In the genomic region with DNA sequence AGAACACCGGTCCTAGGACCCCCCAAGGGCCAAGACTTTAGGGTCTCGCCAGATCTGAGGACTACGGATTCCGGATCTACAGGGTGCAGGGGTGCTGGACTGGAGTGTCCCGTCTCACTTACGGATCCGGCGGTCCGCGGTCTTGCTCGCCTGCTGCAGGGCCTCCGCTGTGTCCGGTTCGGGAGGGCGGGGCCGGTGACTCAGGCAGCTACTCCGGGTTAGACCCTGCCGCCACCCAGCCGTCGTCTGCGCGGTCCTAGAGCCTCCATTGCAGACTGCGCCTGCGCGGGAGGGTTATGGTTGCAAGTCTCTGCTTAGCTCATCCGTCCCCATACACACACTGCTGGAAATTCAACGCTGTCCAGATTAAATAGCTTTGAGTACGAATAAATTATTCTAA, we compare ENCODE assay signal across 8 mouse cellular contexts. TPM values are rescaled to one million over a fixed set of nuclear protein-coding genes. Genes with fewer than 3 reads are reported as not detected.
A peak's percentile ranks its signal among the peaks of the same experiment; 100 is the strongest.
DNase-seq lines count a peak whose midpoint lies in the region; ATAC-seq and TF ChIP-seq lines count a peak whose summit lies in the region.

No protein-coding gene starts in this region.

- ATAC-seq in heart, embryonic 13.5 days (ENCODE audit: extremely low read depth, insufficient number of reproducible peaks, low FRiP score, low TSS enrichment): peak; percentile 88
- peak; percentile 90 for ATAC-seq in liver, embryonic 12.5 days
- peak; percentile 87 for ATAC-seq in stomach, embryonic 15.5 days (ENCODE audit: insufficient read depth, low FRiP score, low read depth)

- peaks cover 21% of the 10 kb centered on the region for H3K36me3 ChIP-seq in C2C12 (ENCODE audit: control insufficient read depth, insufficient read depth)
- peaks cover 35% of the 10 kb centered on the region for H3K36me3 ChIP-seq in erythroblast, embryonic 14.5 days (ENCODE audit: control insufficient read depth)
- peaks cover 29% of the 10 kb centered on the region for H3K36me3 ChIP-seq in heart, embryonic 13.5 days
- peaks cover 33% of the 10 kb centered on the region for H3K36me3 ChIP-seq in liver, embryonic 12.5 days
- peaks cover 21% of the 10 kb centered on the region for H3K36me3 ChIP-seq in stomach, embryonic 15.5 days

- H3K4me1 ChIP-seq in erythroblast, embryonic 14.5 days (ENCODE audit: control insufficient read depth): peaks cover 54% of the 10 kb centered on the region
- H3K4me1 ChIP-seq in heart, embryonic 13.5 days: peaks cover 27% of the 10 kb centered on the region
- H3K4me1 ChIP-seq in liver, embryonic 12.5 days: peaks cover 37% of the 10 kb centered on the region
- peaks cover 25% of the 10 kb centered on the region for H3K4me1 ChIP-seq in stomach, embryonic 15.5 days

- H3K79me2 ChIP-seq in C2C12 (ENCODE audit: control insufficient read depth, insufficient read depth): peaks cover 32% of the 10 kb centered on the region

- TF ChIP-seq POLR2A in brain, embryonic 14.5 days (IDR thresholded peaks at IDR 0.05; ENCODE audit: borderline replicate concordance, extremely low read depth, insufficient read depth, insufficient read length, poor library complexity, severe bottlenecking): peak; percentile 53; the same call in 1 of the 2 replicates

- H3K4me3 ChIP-seq in C2C12 (ENCODE audit: insufficient read depth, poor library complexity, severe bottlenecking): peak overlapping the region; percentile 79
- H3K4me3 ChIP-seq in erythroblast, embryonic 14.5 days (replicated peaks): peak overlapping the region; percentile 93
- peak overlapping the region; percentile 91 for H3K4me3 ChIP-seq in heart, embryonic 13.5 days
- peak overlapping the region; percentile 79 for H3K4me3 ChIP-seq in liver, embryonic 12.5 days
- H3K4me3 ChIP-seq in stomach, embryonic 15.5 days (replicated peaks): peak overlapping the region; percentile 86

- no peak for TF ChIP-seq CTCF in C2C12 (IDR thresholded peaks at IDR 0.05; ENCODE audit: control insufficient read depth, insufficient read depth, insufficient read length)
- TF ChIP-seq CTCF in brain, embryonic 14.5 days (IDR thresholded peaks at IDR 0.05; ENCODE audit: borderline replicate concordance, extremely low read depth, insufficient read depth, insufficient read length): no peak

- H3K79me3 ChIP-seq in C2C12 (ENCODE audit: low read depth): peaks cover 20% of the 10 kb centered on the region

- under 1% methylated on average over 28 of the region's 28 CpGs for WGBS in heart, embryonic 13.5 days
- WGBS in liver, embryonic 12.5 days (ENCODE audit: insufficient replicate concordance): under 1% methylated on average over 28 of the region's 28 CpGs
- WGBS in stomach, embryonic 15.5 days: under 1% methylated on average over 28 of the region's 28 CpGs

- no peaks in the 10 kb centered on the region for H3K27me3 ChIP-seq in C2C12 (ENCODE audit: control insufficient read depth, insufficient read depth, insufficient read length)
- H3K27me3 ChIP-seq in erythroblast, embryonic 14.5 days (ENCODE audit: control insufficient read depth): no peaks in the 10 kb centered on the region
- H3K27me3 ChIP-seq in heart, embryonic 13.5 days (replicated peaks): no peaks in the 10 kb centered on the region
- H3K27me3 ChIP-seq in liver, embryonic 12.5 days (replicated peaks): no peaks in the 10 kb centered on the region
- H3K27me3 ChIP-seq in stomach, embryonic 15.5 days (replicated peaks): no peaks in the 10 kb centered on the region

- H3K9ac ChIP-seq in heart, embryonic 13.5 days: peak overlapping the region; percentile 98
- H3K9ac ChIP-seq in liver, embryonic 12.5 days: peak overlapping the region; percentile 87
- H3K9ac ChIP-seq in stomach, embryonic 15.5 days: peak overlapping the region; percentile 90

- H3ac ChIP-seq in C2C12 (ENCODE audit: control insufficient read depth, insufficient read length, low read depth): peak overlapping the region; percentile 82

- peak overlapping the region; percentile 93 for H3K4me2 ChIP-seq in heart, embryonic 13.5 days
- H3K4me2 ChIP-seq in liver, embryonic 12.5 days: peak overlapping the region; percentile 88
- peak overlapping the region; percentile 68 for H3K4me2 ChIP-seq in stomach, embryonic 15.5 days

- peak overlapping the region; percentile 93 for H3K27ac ChIP-seq in heart, embryonic 13.5 days (replicated peaks)
- H3K27ac ChIP-seq in liver, embryonic 12.5 days: peak overlapping the region; percentile 92
- H3K27ac ChIP-seq in stomach, embryonic 15.5 days: peak overlapping the region; percentile 94

- DNase-seq in brain, embryonic 14.5 days (ENCODE audit: low read depth): peak; percentile 98
- peak; percentile 98 for DNase-seq in kidney, postnatal 10 days
- DNase-seq in natural killer cell, adult 2 months (ENCODE audit: low spot score in 2 of 2): peak; percentile 94 to 95

- H3K9me3 ChIP-seq in erythroblast, embryonic 14.5 days (ENCODE audit: control insufficient read depth, low read length): no peaks in the 10 kb centered on the region
- no peaks in the 10 kb centered on the region for H3K9me3 ChIP-seq in heart, embryonic 13.5 days
- no peaks in the 10 kb centered on the region for H3K9me3 ChIP-seq in liver, embryonic 12.5 days (replicated peaks)
- no peaks in the 10 kb centered on the region for H3K9me3 ChIP-seq in stomach, embryonic 15.5 days

TF ChIP-seq in C2C12, 6 proteins besides CTCF, POLR2A, EP300 and RAD21:
- TF ChIP-seq USF1 (IDR thresholded peaks at IDR 0.05; ENCODE audit: low read depth): no peak
- no peak for TF ChIP-seq CEBPB (IDR thresholded peaks at IDR 0.05; ENCODE audit: low read depth)
- TF ChIP-seq MYOD1 (IDR thresholded peaks at IDR 0.05; ENCODE audit: control insufficient read depth, insufficient read length, low read depth): no peak
- no peak for TF ChIP-seq FOSL1 (IDR thresholded peaks at IDR 0.05; ENCODE audit: insufficient read depth, low read length, poor library complexity, severe bottlenecking)
- no peak for TF ChIP-seq MYOG (IDR thresholded peaks at IDR 0.05; ENCODE audit: control insufficient read depth, extremely low read depth, insufficient read length)
- TF ChIP-seq MAX (IDR thresholded peaks at IDR 0.05): no peak

RNA-seq across cellular contexts. Expression of a gene that starts 3.7 kb away (rescaled TPM):
- polyA plus RNA-seq in C2C12 (2012; fragmentation: generic; extraction: Trizol): 588 TPM
- 298 and 304 TPM in 2 replicates for polyA plus RNA-seq in brain, embryonic 14.5 days (2012; rRNA removed)
- 17.1 and 21.2 TPM in 2 replicates for polyA plus RNA-seq in erythroblast, embryonic 14.5 days (2012)
- 76.8 and 81.8 TPM in 2 replicates for polyA plus RNA-seq in heart, embryonic 13.5 days (2015; fragmentation: Nextera tagmentation; extraction: Ambion mirVana)
- polyA plus RNA-seq in liver, embryonic 12.5 days (2016; fragmentation: Nextera tagmentation; extraction: Ambion mirVana): 42.6 and 49.2 TPM in 2 replicates
- 106 and 111 TPM in 2 replicates for polyA plus RNA-seq in stomach, embryonic 15.5 days (2015; fragmentation: Nextera tagmentation; extraction: Ambion mirVana)

RNA-seq across cellular contexts. Expression of a gene that starts 10.9 kb away (rescaled TPM):
- 7.9 TPM for polyA plus RNA-seq in C2C12 (2012; fragmentation: generic; extraction: Trizol)
- polyA plus RNA-seq in brain, embryonic 14.5 days (2012; rRNA removed): 2.1 and 2.2 TPM in 2 replicates
- polyA plus RNA-seq in erythroblast, embryonic 14.5 days (2012): 0.12 TPM in 1 of 2 replicates, not detected in the other
- polyA plus RNA-seq in heart, embryonic 13.5 days (2015; fragmentation: Nextera tagmentation; extraction: Ambion mirVana): 330 and 354 TPM in 2 replicates
- 4.4 and 6.2 TPM in 2 replicates for polyA plus RNA-seq in liver, embryonic 12.5 days (2016; fragmentation: Nextera tagmentation; extraction: Ambion mirVana)
- 13.8 and 22.0 TPM in 2 replicates for polyA plus RNA-seq in stomach, embryonic 15.5 days (2015; fragmentation: Nextera tagmentation; extraction: Ambion mirVana)

RNA-seq across cellular contexts. Expression of a gene that starts 25.3 kb away (rescaled TPM):
- polyA plus RNA-seq in C2C12 (2012; fragmentation: generic; extraction: Trizol): 15.8 TPM
- 73.1 and 78.5 TPM in 2 replicates for polyA plus RNA-seq in brain, embryonic 14.5 days (2012; rRNA removed)
- polyA plus RNA-seq in erythroblast, embryonic 14.5 days (2012): 0.14 and 0.46 TPM in 2 replicates
- 8.6 and 9.5 TPM in 2 replicates for polyA plus RNA-seq in heart, embryonic 13.5 days (2015; fragmentation: Nextera tagmentation; extraction: Ambion mirVana)
- polyA plus RNA-seq in liver, embryonic 12.5 days (2016; fragmentation: Nextera tagmentation; extraction: Ambion mirVana): 6.8 and 6.9 TPM in 2 replicates
- polyA plus RNA-seq in stomach, embryonic 15.5 days (2015; fragmentation: Nextera tagmentation; extraction: Ambion mirVana): 15.0 and 18.0 TPM in 2 replicates

RNA-seq across cellular contexts. Expression of a gene that starts 36.9 kb away (rescaled TPM):
- 175 TPM for polyA plus RNA-seq in C2C12 (2012; fragmentation: generic; extraction: Trizol)
- 245 and 362 TPM in 2 replicates for polyA plus RNA-seq in brain, embryonic 14.5 days (2012; rRNA removed)
- 9.4 and 10.9 TPM in 2 replicates for polyA plus RNA-seq in erythroblast, embryonic 14.5 days (2012)
- polyA plus RNA-seq in heart, embryonic 13.5 days (2015; fragmentation: Nextera tagmentation; extraction: Ambion mirVana): 113 and 123 TPM in 2 replicates
- 73.4 and 79.5 TPM in 2 replicates for polyA plus RNA-seq in liver, embryonic 12.5 days (2016; fragmentation: Nextera tagmentation; extraction: Ambion mirVana)
- 129 and 139 TPM in 2 replicates for polyA plus RNA-seq in stomach, embryonic 15.5 days (2015; fragmentation: Nextera tagmentation; extraction: Ambion mirVana)

RNA-seq across cellular contexts. Expression of a gene that starts 37.2 kb away (rescaled TPM):
- polyA plus RNA-seq in C2C12 (2012; fragmentation: generic; extraction: Trizol): 180 TPM
- polyA plus RNA-seq in brain, embryonic 14.5 days (2012; rRNA removed): 177 and 180 TPM in 2 replicates
- polyA plus RNA-seq in erythroblast, embryonic 14.5 days (2012): 2.6 and 4.1 TPM in 2 replicates
- 145 and 170 TPM in 2 replicates for polyA plus RNA-seq in heart, embryonic 13.5 days (2015; fragmentation: Nextera tagmentation; extraction: Ambion mirVana)
- polyA plus RNA-seq in liver, embryonic 12.5 days (2016; fragmentation: Nextera tagmentation; extraction: Ambion mirVana): 75.0 and 77.3 TPM in 2 replicates
- polyA plus RNA-seq in stomach, embryonic 15.5 days (2015; fragmentation: Nextera tagmentation; extraction: Ambion mirVana): 138 and 158 TPM in 2 replicates

Comparison
In these comparisons a context has a peak if more than half of its experiments do, and no peak if none do; other contexts are left out.
1. Peak in every context shown above with its lines: DNase-seq, ATAC-seq, H3K4me3 ChIP-seq and H3K27ac ChIP-seq.
2. RNA of a gene that starts 10.9 kb away (polyA plus RNA-seq): 330 to 354 TPM in heart, embryonic 13.5 days; 13.8 to 22.0 TPM in stomach, embryonic 15.5 days, 7.9 TPM in C2C12 (single experiment), 4.4 to 6.2 TPM in liver, embryonic 12.5 days, 2.1 to 2.2 TPM in brain, embryonic 14.5 days and 0.12 TPM in erythroblast, embryonic 14.5 days; every median in the first group is over 10 times any median in the second.